Mouse (Mus musculus): ENCODE data around the gene Pcmt1. TPM values are rescaled to one million over a fixed set of nuclear protein-coding genes. Genes with fewer than 3 reads are reported as not detected.

Gene Pcmt1
- total and polyA plus RNA-seq, 2 experiments from 2014 or later = 92.3 to 165 TPM

DNA sequence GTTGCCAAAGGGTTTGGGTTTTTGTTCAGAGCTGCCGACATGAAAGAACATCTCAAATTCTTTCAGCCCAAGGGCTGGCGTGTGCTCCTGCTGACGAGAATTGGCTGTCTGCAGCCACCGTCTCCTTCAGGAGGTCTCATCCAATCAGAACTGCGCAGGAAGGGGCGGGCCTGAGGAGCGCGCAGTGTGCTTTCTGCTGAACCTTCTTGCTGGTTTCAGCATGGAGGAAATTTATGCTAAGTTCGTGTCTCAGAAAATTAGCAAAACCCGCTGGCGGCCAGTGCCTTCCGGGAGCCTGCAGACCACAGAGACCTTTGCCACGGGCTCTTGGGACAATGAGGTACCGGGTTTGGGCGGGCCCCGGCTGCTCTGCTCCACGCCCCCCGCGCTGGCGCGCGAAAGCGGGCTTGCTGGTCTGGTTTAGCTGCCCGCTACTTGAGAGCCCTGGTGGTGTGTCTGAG is 13.6 kb downstream of the Pcmt1 start, which contains the start of gene Nup43:
Gene Nup43 (plus strand): TSS at position 162 of the 461 bp plus-strand sequence.
- H3K36me3 ChIP-seq (ENCODE audit: insufficient read depth) = peaks cover 14% of the 10 kb centered on the region; the same call in 1 of the 2 replicates
- peak within 1 kb of the TSS; percentile 74 for H3K4me3 ChIP-seq (ENCODE audit: low read depth, low read length)
- no peaks in the 10 kb centered on the region for H3K9me3 ChIP-seq (ENCODE audit: low read length)
- peaks cover 7% of the 10 kb centered on the region; the same call in 1 of the 2 replicates for H3K4me1 ChIP-seq (ENCODE audit: insufficient read depth)
- WGBS = under 1% methylated on average over 24 of the region's 24 CpGs
- no peaks in the 10 kb centered on the region for H3K27me3 ChIP-seq (ENCODE audit: insufficient read depth, low read length)
- peak within 1 kb of the TSS; percentile 63 for H3K4me2 ChIP-seq (ENCODE audit: low read depth)
- ATAC-seq (peak; percentile 85), DNase-seq (peak; percentile 95)
- H3K9ac ChIP-seq = peak within 1 kb of the TSS; percentile 53
- TF ChIP-seq CTCF (IDR thresholded peaks at IDR 0.05; ENCODE audit: low read depth) = no peak
- H3K27ac ChIP-seq (ENCODE audit: low read depth, low read length) = peak within 1 kb of the TSS; percentile 46

DNA sequence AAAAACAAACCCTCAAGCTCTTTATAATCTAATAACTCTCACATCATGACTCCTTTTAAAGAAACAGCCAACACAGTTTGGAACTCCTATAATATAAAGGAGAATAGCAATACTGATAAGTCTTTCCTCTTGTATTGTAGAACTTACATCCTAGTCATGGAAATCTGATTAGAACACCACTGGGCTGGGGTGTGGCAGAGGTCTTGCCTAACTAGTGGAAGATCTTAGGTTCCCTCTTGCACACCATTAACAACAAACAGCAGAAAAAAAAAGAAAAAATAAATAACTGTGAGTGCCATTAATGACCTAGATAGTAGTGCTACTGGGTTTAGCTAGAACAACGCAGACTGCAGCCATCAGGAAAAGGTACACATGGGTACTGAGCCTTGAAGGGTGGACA is 16.0 kb downstream of the Pcmt1 start:
- no peaks in the 10 kb centered on the region for H3K9me3 ChIP-seq (ENCODE audit: low read length)
- no peak overlapping the region for H3K27ac ChIP-seq (ENCODE audit: low read depth, low read length)
- TF ChIP-seq CTCF (IDR thresholded peaks at IDR 0.05; ENCODE audit: low read depth) = no peak
- H3K9ac ChIP-seq = no peak overlapping the region
- 94% methylated on average over 1 of the region's 1 CpGs for WGBS
- no peak overlapping the region for H3K4me3 ChIP-seq (ENCODE audit: low read depth, low read length)
- H3K36me3 ChIP-seq (ENCODE audit: insufficient read depth) = peaks cover 5% of the 10 kb centered on the region; the same call in 1 of the 2 replicates
- no peak for ATAC-seq
- DNase-seq = no peak
- H3K4me1 ChIP-seq (ENCODE audit: insufficient read depth) = peaks cover 7% of the 10 kb centered on the region; the same call in 1 of the 2 replicates
- no peak overlapping the region for H3K4me2 ChIP-seq (ENCODE audit: low read depth)
- no peaks in the 10 kb centered on the region for H3K27me3 ChIP-seq (ENCODE audit: insufficient read depth, low read length)

DNA sequence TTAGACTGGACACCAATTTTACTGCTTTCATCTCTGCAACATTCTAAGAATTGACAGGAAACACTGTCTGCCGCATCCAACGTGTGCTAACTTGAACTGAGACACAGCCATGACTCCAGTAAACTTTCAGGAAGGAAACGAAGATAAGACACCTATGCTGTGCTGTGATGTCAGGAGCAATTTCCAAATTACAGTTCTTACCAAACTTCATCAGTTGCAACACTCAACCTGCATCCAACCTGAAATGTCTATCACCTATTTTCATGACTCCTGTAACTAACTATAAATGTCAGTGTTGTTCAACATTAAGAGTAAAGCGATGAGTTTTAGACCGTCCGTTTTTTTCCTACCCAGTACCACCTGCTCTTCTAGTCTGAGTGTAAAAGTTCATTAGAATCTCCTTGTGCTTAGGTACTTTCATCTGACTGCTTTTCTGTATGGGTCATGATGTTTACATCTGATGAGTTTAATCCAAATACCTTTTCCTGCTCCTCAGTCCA is 16.9 kb downstream of the Pcmt1 start:
- Histone ChIP-seq H3K9me3 (ENCODE audit: low read length) (no peaks in the 10 kb centered on the region), H3K27ac (ENCODE audit: low read depth, low read length) (peak overlapping the region; percentile 92; the same call in 1 of the 2 replicates), H3K9ac (peak overlapping the region; percentile 97; the same call in 1 of the 2 replicates), H3K4me3 (ENCODE audit: low read depth, low read length) (peak overlapping the region; percentile 76), H3K4me1 (ENCODE audit: insufficient read depth) (peaks cover 7% of the 10 kb centered on the region; the same call in 1 of the 2 replicates), H3K27me3 (ENCODE audit: insufficient read depth, low read length) (no peaks in the 10 kb centered on the region), H3K36me3 (ENCODE audit: insufficient read depth) (no peaks in the 10 kb centered on the region), H3K4me2 (ENCODE audit: low read depth) (peak overlapping the region; percentile 77)
- WGBS = 68% methylated on average over 6 of the region's 6 CpGs
- no peak for ATAC-seq
- no peak for TF ChIP-seq CTCF (IDR thresholded peaks at IDR 0.05; ENCODE audit: low read depth)
- DNase-seq = no peak

DNA sequence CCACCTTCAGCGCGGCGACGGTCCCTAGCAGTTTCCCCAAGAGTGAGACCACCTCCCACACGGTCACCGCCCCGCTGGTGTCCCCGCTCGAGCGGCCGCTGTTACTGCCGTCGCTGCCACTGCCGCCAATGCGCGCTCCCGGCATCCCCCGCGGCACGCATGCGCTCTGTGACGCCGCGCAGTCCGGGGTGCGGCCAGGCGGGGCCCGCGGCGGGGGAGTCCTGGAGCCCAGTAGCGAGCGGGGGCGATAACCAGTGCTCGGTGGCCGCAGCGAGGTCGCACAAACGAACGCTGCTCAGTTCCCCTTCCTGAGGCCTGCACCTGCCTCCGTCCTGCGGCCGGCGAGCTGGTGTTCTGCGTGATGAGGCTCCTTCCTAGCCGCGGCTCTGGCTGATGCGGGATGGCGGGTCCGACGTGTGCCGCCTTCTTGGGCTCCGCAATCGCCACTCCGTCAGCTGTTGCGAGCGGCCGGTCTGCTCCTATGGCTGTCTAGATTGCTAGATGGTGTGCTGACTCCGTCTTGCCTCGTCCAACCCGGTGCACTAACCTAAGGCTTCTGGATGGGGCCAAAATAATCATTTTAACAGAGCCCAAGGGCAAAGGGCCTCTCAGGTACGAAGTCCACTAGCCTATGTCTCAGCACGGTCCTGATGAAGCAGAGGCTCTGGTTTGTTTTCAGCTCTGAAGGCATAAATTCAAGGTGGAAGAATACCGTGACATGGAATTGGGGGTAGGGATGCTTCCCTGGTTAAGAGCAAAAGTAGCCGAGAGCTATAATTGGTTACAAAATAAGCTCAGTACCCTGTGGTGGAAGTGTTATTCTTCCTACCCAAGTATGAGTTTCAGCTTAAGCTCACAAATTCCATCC is 17.5 kb downstream of the Pcmt1 start:
- H3K4me2 ChIP-seq (ENCODE audit: low read depth) = peak overlapping the region; percentile 77
- H3K4me3 ChIP-seq (ENCODE audit: low read depth, low read length) = peak overlapping the region; percentile 76
- TF ChIP-seq CTCF (IDR thresholded peaks at IDR 0.05; ENCODE audit: low read depth) = no peak
- peak overlapping the region; percentile 92 for H3K27ac ChIP-seq (ENCODE audit: low read depth, low read length)
- no peaks in the 10 kb centered on the region for H3K27me3 ChIP-seq (ENCODE audit: insufficient read depth, low read length)
- no peaks in the 10 kb centered on the region for H3K9me3 ChIP-seq (ENCODE audit: low read length)
- no peaks in the 10 kb centered on the region for H3K36me3 ChIP-seq (ENCODE audit: insufficient read depth)
- peak overlapping the region; percentile 97 for H3K9ac ChIP-seq
- DNase-seq = peak; percentile 95
- peak; percentile 93 for ATAC-seq
- H3K4me1 ChIP-seq (ENCODE audit: insufficient read depth) = peaks cover 7% of the 10 kb centered on the region; the same call in 1 of the 2 replicates
- under 1% methylated on average over 64 of the region's 64 CpGs for WGBS

DNA sequence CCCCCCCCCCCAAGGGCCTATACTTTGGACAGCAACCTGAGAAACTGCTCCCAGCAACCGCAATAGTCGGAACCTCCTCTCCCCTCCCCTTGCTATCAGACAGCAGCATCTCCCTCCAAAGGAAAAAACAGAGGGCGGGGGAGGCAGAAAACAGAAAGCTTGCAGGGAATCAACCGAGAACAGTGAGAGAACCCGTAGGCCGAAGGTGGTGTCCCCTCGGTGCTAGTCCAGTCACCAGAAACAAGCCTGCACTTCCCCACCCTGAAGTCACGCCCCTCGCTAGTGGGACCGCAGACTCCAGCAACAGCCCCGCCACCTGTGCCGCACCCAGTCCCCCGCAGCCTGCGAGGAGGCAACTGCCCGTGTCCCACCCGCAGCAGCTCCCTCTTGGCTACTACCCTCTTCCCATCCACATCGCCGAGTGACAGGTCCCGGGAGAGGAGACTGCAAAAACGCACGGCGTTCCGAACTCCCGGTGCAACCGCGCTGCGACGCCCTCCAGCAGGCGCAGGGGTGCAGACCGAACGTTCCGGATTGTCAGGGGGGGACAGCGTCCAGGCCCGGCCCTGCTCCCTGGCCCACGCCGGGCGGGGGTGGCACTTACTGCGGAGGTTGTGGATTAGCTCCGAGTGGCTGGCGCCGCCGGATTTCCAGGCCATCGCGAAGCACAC is 18.3 kb downstream of the Pcmt1 start:
- DNase-seq (no peak), ATAC-seq (peak; percentile 75)
- H3K27me3 ChIP-seq (ENCODE audit: insufficient read depth, low read length) = no peaks in the 10 kb centered on the region
- WGBS = 1% methylated on average over 44 of the region's 44 CpGs
- H3K4me1 ChIP-seq (ENCODE audit: insufficient read depth) = peaks cover 7% of the 10 kb centered on the region; the same call in 1 of the 2 replicates
- peak overlapping the region; percentile 76 for H3K4me3 ChIP-seq (ENCODE audit: low read depth, low read length)
- peak overlapping the region; percentile 97 for H3K9ac ChIP-seq
- H3K4me2 ChIP-seq (ENCODE audit: low read depth) = peak overlapping the region; percentile 77
- no peaks in the 10 kb centered on the region for H3K9me3 ChIP-seq (ENCODE audit: low read length)
- H3K36me3 ChIP-seq (ENCODE audit: insufficient read depth) = no peaks in the 10 kb centered on the region
- TF ChIP-seq CTCF (IDR thresholded peaks at IDR 0.05; ENCODE audit: low read depth) = peak; percentile 18; the same call in 1 of the 2 replicates
- H3K27ac ChIP-seq (ENCODE audit: low read depth, low read length) = peak overlapping the region; percentile 92

DNA sequence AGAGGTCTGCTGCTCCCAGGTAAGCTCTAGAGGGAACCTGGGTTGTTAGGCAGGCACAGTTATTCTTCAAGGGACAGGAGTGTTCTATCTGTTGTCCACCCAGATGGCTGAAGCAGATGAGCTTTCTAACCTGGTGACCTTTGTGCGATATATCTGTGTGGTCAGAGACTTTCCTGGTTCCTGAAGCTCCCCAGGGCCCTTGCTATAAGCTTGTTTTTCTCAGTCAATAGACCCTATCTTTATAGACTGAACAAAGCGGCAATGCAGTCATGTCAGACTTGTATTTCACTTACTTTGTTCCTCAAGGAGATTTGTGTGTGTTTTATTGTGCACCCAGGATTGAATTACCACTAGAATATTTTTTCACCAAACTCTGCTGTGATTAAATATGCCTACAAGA is 29.9 kb downstream of the Pcmt1 start:
- TF ChIP-seq CTCF (IDR thresholded peaks at IDR 0.05; ENCODE audit: low read depth) = no peak
- Histone ChIP-seq H3K27ac (ENCODE audit: low read depth, low read length) (no peak overlapping the region), H3K36me3 (ENCODE audit: insufficient read depth) (peaks cover 21% of the 10 kb centered on the region), H3K9me3 (ENCODE audit: low read length) (no peaks in the 10 kb centered on the region), H3K27me3 (ENCODE audit: insufficient read depth, low read length) (no peaks in the 10 kb centered on the region), H3K4me2 (ENCODE audit: low read depth) (no peak overlapping the region), H3K9ac (no peak overlapping the region), H3K4me3 (ENCODE audit: low read depth, low read length) (no peak overlapping the region), H3K4me1 (ENCODE audit: insufficient read depth) (no peaks in the 10 kb centered on the region)
- DNase-seq = no peak
- WGBS = 94% methylated on average over 2 of the region's 2 CpGs
- no peak for ATAC-seq

Measured in forebrain, postnatal 0 days (tissue).